21 mouse cellular contexts compared by ENCODE assay signal in genomic region chr5:35254964-35255716, GRCm38 (mm10). TPM values are rescaled to one million over a fixed set of nuclear protein-coding genes. Genes with fewer than 3 reads are reported as not detected.
A peak's percentile ranks its signal among the peaks of the same experiment; 100 is the strongest.
DNase-seq lines count a peak whose midpoint lies in the region; ATAC-seq and TF ChIP-seq lines count a peak whose summit lies in the region.
"Had no signal": no experiment of that assay in that cellular context is flagged by ENCODE, and none has a peak within 500 bp of the region (broad histone marks: within the 10 kb centered on the region; RNA-seq: fewer than 3 reads in every experiment).

No protein-coding gene starts in this region.

- H3K27me3 ChIP-seq in hindbrain, embryonic 13.5 days, result no peaks in the 10 kb centered on the region
- peaks cover 3% of the 10 kb centered on the region; the same call in 1 of the 2 replicates for H3K27me3 ChIP-seq in hindbrain, embryonic 12.5 days
- no peaks in the 10 kb centered on the region for H3K27me3 ChIP-seq in forebrain, postnatal 0 days (ENCODE audit: insufficient read depth, low read length)
- H3K27me3 ChIP-seq in liver, postnatal 0 days (ENCODE audit: insufficient read depth, low read length), result no peaks in the 10 kb centered on the region
- H3K27me3 ChIP-seq: heart, embryonic 15.5 days; limb, embryonic 13.5 days had no signal

- no peaks in the 10 kb centered on the region for H3K9me3 ChIP-seq in hindbrain, embryonic 13.5 days
- H3K9me3 ChIP-seq in hindbrain, embryonic 12.5 days (replicated peaks), result no peaks in the 10 kb centered on the region
- no peaks in the 10 kb centered on the region for H3K9me3 ChIP-seq in forebrain, postnatal 0 days (ENCODE audit: low read length)
- H3K9me3 ChIP-seq in liver, postnatal 0 days (ENCODE audit: low read length), result no peaks in the 10 kb centered on the region
- H3K9me3 ChIP-seq: heart, embryonic 15.5 days; limb, embryonic 13.5 days; megakaryocyte, embryonic 14.5 days had no signal

- H3K4me1 ChIP-seq in hindbrain, embryonic 13.5 days (replicated peaks), result peaks cover 11% of the 10 kb centered on the region
- peaks cover 5% of the 10 kb centered on the region; the same call in 1 of the 2 replicates for H3K4me1 ChIP-seq in hindbrain, embryonic 12.5 days
- H3K4me1 ChIP-seq in forebrain, postnatal 0 days (ENCODE audit: insufficient read depth), result no peaks in the 10 kb centered on the region
- H3K4me1 ChIP-seq in liver, postnatal 0 days (ENCODE audit: insufficient read depth), result no peaks in the 10 kb centered on the region
- H3K4me1 ChIP-seq: heart, embryonic 15.5 days; limb, embryonic 13.5 days had no signal

- H3K4me3 ChIP-seq in hindbrain, embryonic 13.5 days, result no peak overlapping the region
- no peak overlapping the region for H3K4me3 ChIP-seq in hindbrain, embryonic 12.5 days
- no peak overlapping the region for H3K4me3 ChIP-seq in forebrain, postnatal 0 days (ENCODE audit: low read depth, low read length)
- H3K4me3 ChIP-seq in liver, postnatal 0 days (ENCODE audit: low read depth, low read length), result no peak overlapping the region
- H3K4me3 ChIP-seq: heart, embryonic 15.5 days; limb, embryonic 13.5 days; megakaryocyte, embryonic 14.5 days; myocyte had no signal

- 38% methylated on average over 5 of the region's 5 CpGs for WGBS in hindbrain, embryonic 13.5 days
- WGBS in hindbrain, embryonic 12.5 days, result 47% methylated on average over 5 of the region's 5 CpGs
- WGBS in forebrain, postnatal 0 days, result 34% methylated on average over 5 of the region's 5 CpGs
- WGBS in liver, postnatal 0 days (ENCODE audit: insufficient replicate concordance), result 49% methylated on average over 5 of the region's 5 CpGs

- H3K36me3 ChIP-seq in hindbrain, embryonic 13.5 days, result no peaks in the 10 kb centered on the region
- H3K36me3 ChIP-seq in hindbrain, embryonic 12.5 days, result no peaks in the 10 kb centered on the region
- no peaks in the 10 kb centered on the region for H3K36me3 ChIP-seq in forebrain, postnatal 0 days (ENCODE audit: insufficient read depth)
- H3K36me3 ChIP-seq in liver, postnatal 0 days (replicated peaks; ENCODE audit: insufficient read depth, low read length), result no peaks in the 10 kb centered on the region
- H3K36me3 ChIP-seq: heart, embryonic 15.5 days; limb, embryonic 13.5 days had no signal

- no peak overlapping the region for H3K4me2 ChIP-seq in hindbrain, embryonic 13.5 days
- no peak overlapping the region for H3K4me2 ChIP-seq in hindbrain, embryonic 12.5 days (replicated peaks)
- H3K4me2 ChIP-seq in forebrain, postnatal 0 days (ENCODE audit: low read depth), result no peak overlapping the region
- H3K4me2 ChIP-seq in liver, postnatal 0 days (ENCODE audit: low read depth, low read length), result no peak overlapping the region
- H3K4me2 ChIP-seq: heart, embryonic 15.5 days; limb, embryonic 13.5 days had no signal

- DNase-seq in embryo, embryonic 10 days (ENCODE audit: low spot score), result peak; percentile 23
- no peak for DNase-seq in embryo, embryonic 9.5 days (ENCODE audit: extremely low spot score)
- DNase-seq in MN1 (ENCODE audit: low spot score), result peak; percentile 6
- DNase-seq in forebrain, postnatal 0 days, result peak; percentile 36
- DNase-seq in liver, postnatal 0 days, result no peak
- no peak for DNase-seq in yolk sac, embryonic 10.5 days (ENCODE audit: low spot score)
- DNase-seq: adrenal gland, adult 2 months; cerebellum, adult 11 months; kidney, adult 8-10 months; kidney, postnatal 25 days; lung, postnatal 14 days; right cerebral cortex, postnatal 4 days; thymus, postnatal 36 days had no signal

- TF ChIP-seq EP300 in liver, postnatal 0 days (IDR thresholded peaks at IDR 0.05; ENCODE audit: low read depth), result no peak

- TF ChIP-seq CTCF in forebrain, postnatal 0 days (IDR thresholded peaks at IDR 0.05; ENCODE audit: low read depth), result no peak
- TF ChIP-seq CTCF in liver, postnatal 0 days (IDR thresholded peaks at IDR 0.05; ENCODE audit: low read depth), result no peak

- ATAC-seq in hindbrain, embryonic 13.5 days (ENCODE audit: low FRiP score), result no peak; the same call in 1 of the 2 replicates
- ATAC-seq in hindbrain, embryonic 12.5 days (ENCODE audit: low FRiP score), result no peak
- peak; percentile 75 for ATAC-seq in forebrain, postnatal 0 days
- ATAC-seq in liver, postnatal 0 days, result no peak

- H3K9ac ChIP-seq in hindbrain, embryonic 13.5 days, result no peak overlapping the region
- no peak overlapping the region for H3K9ac ChIP-seq in hindbrain, embryonic 12.5 days
- H3K9ac ChIP-seq in forebrain, postnatal 0 days, result no peak overlapping the region
- H3K9ac ChIP-seq in liver, postnatal 0 days (replicated peaks), result no peak overlapping the region
- H3K9ac ChIP-seq: heart, embryonic 15.5 days; limb, embryonic 13.5 days; liver, embryonic 14.5 days had no signal

- H3K27ac ChIP-seq in hindbrain, embryonic 13.5 days, result peak overlapping the region; percentile 58
- no peak overlapping the region for H3K27ac ChIP-seq in hindbrain, embryonic 12.5 days
- 0 out of 2 replicates have a peak overlapping the region, but pooled peaks have one; percentile 2 for H3K27ac ChIP-seq in forebrain, postnatal 0 days (ENCODE audit: low read depth, low read length)
- no peak overlapping the region for H3K27ac ChIP-seq in liver, postnatal 0 days (ENCODE audit: low read depth)
- H3K27ac ChIP-seq: heart, embryonic 15.5 days; limb, embryonic 13.5 days; liver, embryonic 14.5 days had no signal

RNA-seq across cellular contexts. Expression of gene Adra2c, which starts 23.0 kb away (rescaled TPM):
- polyA plus RNA-seq in hindbrain, embryonic 13.5 days (2015; fragmentation: Nextera tagmentation; extraction: Ambion mirVana), result 0.21 and 0.36 TPM in 2 replicates
- polyA plus RNA-seq in hindbrain, embryonic 12.5 days (2016; fragmentation: Nextera tagmentation; extraction: Ambion mirVana), result 0.36 and 0.38 TPM in 2 replicates
- 8.9 and 10.7 TPM in 2 replicates for total RNA-seq in forebrain, postnatal 0 days (2014; rRNA removed)
- 1.5 and 1.7 TPM in 2 replicates for polyA plus RNA-seq in forebrain, postnatal 0 days (2015; fragmentation: Nextera tagmentation; extraction: Ambion mirVana)
- not detected in 2 replicates for polyA plus RNA-seq in liver, postnatal 0 days (2015; fragmentation: Nextera tagmentation; extraction: Ambion mirVana)
- total RNA-seq: MEL had no signal
- polyA plus RNA-seq: heart, embryonic 15.5 days; limb, embryonic 13.5 days; liver, embryonic 14.5 days; myocyte had no signal

Comparison
In these comparisons a context has a peak if more than half of its experiments do, and no peak if none do; other contexts are left out.
1. DNase-seq: peak in embryo, embryonic 10 days (single experiment), MN1 (single experiment) and forebrain, postnatal 0 days (single experiment); none in embryo, embryonic 9.5 days (single experiment), liver, postnatal 0 days (single experiment) and yolk sac, embryonic 10.5 days (single experiment).
2. H3K27ac ChIP-seq: peak in hindbrain, embryonic 13.5 days (single experiment) and forebrain, postnatal 0 days (single experiment); none in hindbrain, embryonic 12.5 days (single experiment) and liver, postnatal 0 days (single experiment).